Mouse (Mus musculus) C2C12 (cell line): ENCODE results near the gene Cfap65.

Source experiments
- CTCF ChIP-seq: IDR thresholded peaks from one replicate; pipeline ENCODE4 v1.5.1; 2011; ENCODE audit not compliant: control insufficient read depth, insufficient read depth, insufficient read length
- MYOD1 ChIP-seq: IDR thresholded peaks from one replicate; pipeline ENCODE4 v1.6.1; 2011; ENCODE audit warnings: low read depth; ENCODE audit not compliant: control insufficient read depth, insufficient read length
- MYOG ChIP-seq: IDR thresholded peaks from one replicate; pipeline ENCODE4 v1.6.1; 2011; ENCODE audit not compliant: control insufficient read depth, insufficient read length; ENCODE audit errors: extremely low read depth

DNA sequence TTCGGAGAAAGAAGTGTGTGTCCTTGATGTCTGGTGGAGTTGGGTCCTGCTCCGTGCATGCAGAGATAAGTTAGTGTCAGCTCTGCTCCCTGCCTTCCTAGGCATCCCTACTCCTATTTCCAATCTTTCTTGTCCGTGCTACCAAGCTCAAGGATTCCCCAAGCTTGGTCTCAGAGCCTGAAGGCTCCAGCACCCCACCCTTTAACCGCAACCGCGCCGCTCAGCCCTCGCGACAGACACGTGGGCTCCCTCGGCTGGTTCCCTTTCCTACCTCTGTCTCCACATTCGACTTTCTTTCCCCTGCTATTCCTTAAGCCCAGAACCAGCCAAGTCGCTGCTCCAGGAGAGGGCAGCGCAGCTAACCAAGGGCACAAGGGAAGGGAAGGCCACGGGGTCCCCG is 14.7 kb upstream of the Cfap65 start:
- no peak for TF ChIP-seq CTCF
- no peak for TF ChIP-seq MYOG
- no peak for TF ChIP-seq MYOD1
